Mouse (Mus musculus): ENCODE results near the gene Atp2b2. TPM values are rescaled to one million over a fixed set of nuclear protein-coding genes. Genes with fewer than 3 reads are reported as not detected.

The Atp2b2 gene
- polyA plus RNA-seq, 1 experiment = 105 TPM

DNA sequence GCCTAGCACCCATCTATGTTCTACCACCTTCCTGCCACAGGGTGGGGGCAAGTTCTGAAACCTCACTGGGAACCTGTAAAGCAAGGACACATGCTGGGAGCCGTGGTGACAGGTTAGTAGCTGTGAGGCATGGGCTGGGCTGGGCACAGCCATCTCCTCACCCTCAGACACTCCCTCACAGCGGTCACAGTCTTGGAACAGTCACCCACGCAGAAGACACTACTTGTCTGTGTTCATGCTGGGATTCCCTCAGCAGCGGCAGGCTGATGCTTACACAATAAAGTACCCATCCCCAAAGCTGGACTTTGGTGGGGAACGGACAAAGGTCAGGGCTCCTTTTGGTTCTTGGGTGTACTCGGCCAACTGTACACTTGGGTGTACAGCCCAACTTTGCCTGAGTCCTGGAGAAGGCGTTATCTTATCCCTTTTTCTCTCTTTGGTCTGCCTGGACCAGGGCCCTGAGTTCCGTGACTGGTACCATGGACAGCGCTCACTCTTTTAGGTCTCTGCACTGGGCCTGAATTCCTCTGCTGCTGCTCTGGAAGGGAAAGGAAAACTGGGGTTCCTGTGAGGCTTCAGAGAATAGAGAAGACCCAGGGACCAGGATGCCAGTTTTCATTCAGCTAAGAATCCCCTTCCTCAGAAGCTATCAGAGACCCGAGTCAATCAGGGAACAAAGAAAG, 160.7 kb downstream of the Atp2b2 start:
- peak overlapping the region; percentile 87 for H3K27ac ChIP-seq (ENCODE audit: insufficient read depth, low read depth, low read length)
- peak overlapping the region; percentile 9 for H3K4me3 ChIP-seq (ENCODE audit: insufficient read depth, low read depth, low read length)
- 35% methylated on average over 10 of the region's 10 CpGs for WGBS
- TF ChIP-seq CTCF (IDR thresholded peaks at IDR 0.05; ENCODE audit: insufficient read depth, low read depth, low read length) = no peak
- no peak for TF ChIP-seq POLR2A (IDR thresholded peaks at IDR 0.05; ENCODE audit: insufficient read depth, low read depth, low read length)
- H3K4me1 ChIP-seq (ENCODE audit: control insufficient read depth, insufficient read depth, low read length) = peaks cover 69% of the 10 kb centered on the region

- Histone ChIP-seq H3K4me1 (ENCODE audit: control insufficient read depth, insufficient read depth, low read length) (peaks cover 62% of the 10 kb centered on the region), H3K4me3 (ENCODE audit: insufficient read depth, low read depth, low read length) (no peak overlapping the region), H3K27ac (ENCODE audit: insufficient read depth, low read depth, low read length) (no peak overlapping the region; the same call in 1 of the 2 replicates)
- WGBS = 32% methylated on average over 3 of the region's 3 CpGs
- TF ChIP-seq POLR2A (IDR thresholded peaks at IDR 0.05; ENCODE audit: insufficient read depth, low read depth, low read length) (no peak), CTCF (IDR thresholded peaks at IDR 0.05; ENCODE audit: insufficient read depth, low read depth, low read length) (no peak)
These were observed 163.0 kb downstream of the Atp2b2 start for GRCm38 (mm10) chr6:113879366-113879765.

- Histone ChIP-seq H3K4me1 (ENCODE audit: control insufficient read depth, insufficient read depth, low read length) (peaks cover 65% of the 10 kb centered on the region), H3K4me3 (ENCODE audit: insufficient read depth, low read depth, low read length) (no peak overlapping the region), H3K27ac (ENCODE audit: insufficient read depth, low read depth, low read length) (no peak overlapping the region)
- 67% methylated on average over 8 of the region's 8 CpGs for WGBS
- no peak for TF ChIP-seq CTCF (IDR thresholded peaks at IDR 0.05; ENCODE audit: insufficient read depth, low read depth, low read length)
These were observed 163.8 kb downstream of the Atp2b2 start for GRCm38 (mm10) chr6:113878510-113879128.

DNA sequence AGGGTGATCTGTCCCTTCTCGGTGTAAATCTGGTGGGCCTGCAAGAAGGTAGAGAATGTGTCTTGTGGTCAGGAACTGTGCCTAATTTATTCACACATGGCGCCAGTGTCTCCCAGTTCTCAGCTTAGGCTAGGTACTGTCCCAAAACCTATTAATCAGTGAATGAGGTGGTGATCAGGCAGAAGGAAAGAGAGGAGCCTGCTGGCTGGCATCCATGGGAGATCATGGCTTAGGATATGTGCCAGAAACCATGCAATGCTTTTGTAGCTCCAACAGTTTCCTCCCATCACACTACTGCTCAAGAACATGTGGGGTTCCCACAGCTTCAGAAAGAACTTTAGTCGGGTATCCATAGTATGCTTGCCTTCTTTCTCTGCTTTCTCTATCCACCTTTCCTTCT, 165.8 kb downstream of the Atp2b2 start:
- 60% methylated on average over 3 of the region's 3 CpGs for WGBS
- H3K4me3 ChIP-seq (ENCODE audit: insufficient read depth, low read depth, low read length) = no peak overlapping the region
- H3K27ac ChIP-seq (ENCODE audit: insufficient read depth, low read depth, low read length) = no peak overlapping the region
- TF ChIP-seq CTCF (IDR thresholded peaks at IDR 0.05; ENCODE audit: insufficient read depth, low read depth, low read length) = no peak
- TF ChIP-seq POLR2A (IDR thresholded peaks at IDR 0.05; ENCODE audit: insufficient read depth, low read depth, low read length) = no peak
- peaks cover 64% of the 10 kb centered on the region for H3K4me1 ChIP-seq (ENCODE audit: control insufficient read depth, insufficient read depth, low read length)

GRCm38 (mm10) chr6:113875201-113875600, 167.2 kb downstream of the Atp2b2 start:
- Histone ChIP-seq H3K4me3 (ENCODE audit: insufficient read depth, low read depth, low read length) (no peak overlapping the region), H3K4me1 (ENCODE audit: control insufficient read depth, insufficient read depth, low read length) (peaks cover 65% of the 10 kb centered on the region), H3K27ac (ENCODE audit: insufficient read depth, low read depth, low read length) (no peak overlapping the region)
- WGBS = 69% methylated on average over 2 of the region's 2 CpGs
- TF ChIP-seq POLR2A (IDR thresholded peaks at IDR 0.05; ENCODE audit: insufficient read depth, low read depth, low read length) (no peak), CTCF (IDR thresholded peaks at IDR 0.05; ENCODE audit: insufficient read depth, low read depth, low read length) (no peak)

DNA sequence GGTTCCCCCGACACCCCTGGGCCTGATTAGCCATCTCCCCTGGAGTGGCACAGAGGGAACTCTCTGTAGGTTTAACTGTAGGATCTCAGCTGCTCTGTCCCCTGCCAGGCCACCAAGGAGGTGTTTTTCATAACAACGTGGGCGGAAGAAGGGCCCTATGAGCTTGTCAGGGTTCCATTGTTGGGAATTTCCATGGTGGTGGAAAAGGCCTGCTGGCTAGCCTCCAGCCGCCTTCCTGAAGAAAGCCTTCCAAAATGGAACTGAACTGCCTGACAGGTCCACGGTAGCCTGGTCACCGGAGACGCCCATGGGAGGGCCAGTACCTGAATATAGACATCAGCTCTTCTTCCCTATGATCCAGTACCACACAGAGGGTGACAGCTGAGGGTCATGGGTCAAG, 169.8 kb downstream of the Atp2b2 start:
- Histone ChIP-seq H3K27ac (ENCODE audit: insufficient read depth, low read depth, low read length) (no peak overlapping the region), H3K4me1 (ENCODE audit: control insufficient read depth, insufficient read depth, low read length) (peaks cover 58% of the 10 kb centered on the region)
- 28% methylated on average over 7 of the region's 7 CpGs for WGBS

DNA sequence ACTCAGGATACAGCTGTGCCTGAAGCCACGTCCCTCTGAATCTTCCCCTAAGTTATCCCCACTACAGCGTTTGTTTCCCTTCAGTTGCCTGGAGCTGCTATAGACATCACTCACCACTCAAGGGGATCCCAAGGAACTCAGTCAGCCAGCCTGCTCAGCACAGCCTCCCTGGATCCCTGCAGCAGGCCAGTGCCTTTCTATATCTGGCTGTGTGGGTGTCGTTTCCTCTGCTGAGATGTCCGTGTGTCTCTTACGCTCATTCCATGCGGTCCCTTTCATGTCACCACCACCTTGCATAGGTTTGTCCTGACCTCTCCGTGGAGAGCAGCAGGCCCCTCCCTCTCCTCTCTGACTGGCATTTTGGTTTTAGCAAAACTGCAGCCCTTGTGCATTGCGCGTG, 171.6 kb downstream of the Atp2b2 start:
- 0 out of 2 replicates have a peak overlapping the region, but pooled peaks have one; percentile 12 for H3K27ac ChIP-seq (ENCODE audit: insufficient read depth, low read depth, low read length)
- TF ChIP-seq CTCF (IDR thresholded peaks at IDR 0.05; ENCODE audit: insufficient read depth, low read depth, low read length) (no peak), POLR2A (IDR thresholded peaks at IDR 0.05; ENCODE audit: insufficient read depth, low read depth, low read length) (no peak)
- WGBS = 45% methylated on average over 9 of the region's 9 CpGs
- H3K4me1 ChIP-seq (ENCODE audit: control insufficient read depth, insufficient read depth, low read length) = peaks cover 66% of the 10 kb centered on the region
- no peak overlapping the region for H3K4me3 ChIP-seq (ENCODE audit: insufficient read depth, low read depth, low read length)

More for the DNA sequence above, 169.8 kb downstream of the Atp2b2 start:
- no peak overlapping the region for H3K4me3 ChIP-seq (ENCODE audit: insufficient read depth, low read depth, low read length)
- TF ChIP-seq POLR2A (IDR thresholded peaks at IDR 0.05; ENCODE audit: insufficient read depth, low read depth, low read length) = no peak
- no peak for TF ChIP-seq CTCF (IDR thresholded peaks at IDR 0.05; ENCODE audit: insufficient read depth, low read depth, low read length)

- TF ChIP-seq POLR2A (IDR thresholded peaks at IDR 0.05; ENCODE audit: insufficient read depth, low read depth, low read length) (no peak), CTCF (IDR thresholded peaks at IDR 0.05; ENCODE audit: insufficient read depth, low read depth, low read length) (no peak)
- no peak overlapping the region for H3K4me3 ChIP-seq (ENCODE audit: insufficient read depth, low read depth, low read length)
- H3K27ac ChIP-seq (ENCODE audit: insufficient read depth, low read depth, low read length) = no peak overlapping the region
- H3K4me1 ChIP-seq (ENCODE audit: control insufficient read depth, insufficient read depth, low read length) = peaks cover 70% of the 10 kb centered on the region
- 81% methylated on average over 6 of the region's 6 CpGs for WGBS
These were observed 173.9 kb downstream of the Atp2b2 start for GRCm38 (mm10) chr6:113868552-113868951.

- Histone ChIP-seq H3K27ac (ENCODE audit: insufficient read depth, low read depth, low read length) (peak overlapping the region; percentile 67), H3K4me3 (ENCODE audit: insufficient read depth, low read depth, low read length) (no peak overlapping the region), H3K4me1 (ENCODE audit: control insufficient read depth, insufficient read depth, low read length) (peaks cover 68% of the 10 kb centered on the region)
- WGBS = 45% methylated on average over 7 of the region's 7 CpGs
- TF ChIP-seq POLR2A (IDR thresholded peaks at IDR 0.05; ENCODE audit: insufficient read depth, low read depth, low read length) (no peak), CTCF (IDR thresholded peaks at IDR 0.05; ENCODE audit: insufficient read depth, low read depth, low read length) (no peak; the same call in 1 of the 2 replicates)
These were observed 176.7 kb downstream of the Atp2b2 start for GRCm38 (mm10) chr6:113865699-113866098.

Data from olfactory bulb, adult 2 months (tissue).